Mouse (Mus musculus): ENCODE data around the gene Tmem238. TPM values are rescaled to one million over a fixed set of nuclear protein-coding genes. Genes with fewer than 3 reads are reported as not detected.
A peak's percentile ranks its signal among the peaks of the same experiment; 100 is the strongest.
"Not testable (repeated sequence)": the region's sequence is repeated elsewhere in the genome, so short reads cannot be mapped to it uniquely, and the experiment has no call there.

The Tmem238 gene
- polyA plus RNA-seq (2016; fragmentation: Nextera tagmentation; extraction: Ambion mirVana): 4.6 and 4.8 TPM in 2 replicates

DNA sequence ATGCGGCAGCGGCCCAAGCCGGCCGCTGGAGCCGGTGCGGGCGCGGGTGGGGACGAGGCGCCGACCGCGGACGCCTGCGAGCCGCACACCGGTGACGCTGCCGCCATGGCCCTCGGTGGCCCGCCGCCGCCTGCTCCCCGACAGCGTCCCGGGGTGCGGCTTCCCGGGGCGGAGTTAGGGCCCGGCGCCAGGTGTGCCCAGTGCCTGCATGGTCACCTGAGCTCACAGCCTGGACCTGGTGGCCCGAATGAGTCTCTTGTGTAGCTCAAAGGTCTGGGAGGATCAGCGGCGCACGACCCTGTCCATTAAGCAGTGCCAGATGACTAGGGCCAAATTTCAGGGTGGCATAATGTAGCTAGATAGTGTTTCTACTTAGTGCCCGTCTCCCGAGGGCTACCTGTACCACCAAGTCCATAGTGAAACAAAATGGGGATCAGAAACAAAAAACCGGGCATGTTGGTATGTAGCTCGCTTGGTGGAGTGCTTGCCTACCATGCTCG is at the start of gene Tmem238:
TSS of gene Tmem238 (minus strand) at position 221 of the 500 bp plus-strand sequence.
- Histone ChIP-seq H3K27ac (ENCODE audit: poor library complexity, severe bottlenecking) (0 out of 2 replicates have a peak within 1 kb of the TSS, but pooled peaks have one; percentile 3), H3K9me3 (replicated peaks) (no peaks in the 10 kb centered on the region), H3K4me2 (peak within 1 kb of the TSS; percentile 94), H3K4me1 (replicated peaks) (peaks cover 14% of the 10 kb centered on the region), H3K36me3 (peaks cover 9% of the 10 kb centered on the region), H3K9ac (peak within 1 kb of the TSS; percentile 86), H3K4me3 (peak within 1 kb of the TSS; percentile 63), H3K27me3 (replicated peaks) (peaks cover 16% of the 10 kb centered on the region; the same call in 1 of the 2 replicates)
- peak; percentile 4; the same call in 1 of the 2 replicates for ATAC-seq (ENCODE audit: insufficient number of reproducible peaks, low FRiP score)
- WGBS: 6% methylated on average over 40 of the region's 40 CpGs

DNA sequence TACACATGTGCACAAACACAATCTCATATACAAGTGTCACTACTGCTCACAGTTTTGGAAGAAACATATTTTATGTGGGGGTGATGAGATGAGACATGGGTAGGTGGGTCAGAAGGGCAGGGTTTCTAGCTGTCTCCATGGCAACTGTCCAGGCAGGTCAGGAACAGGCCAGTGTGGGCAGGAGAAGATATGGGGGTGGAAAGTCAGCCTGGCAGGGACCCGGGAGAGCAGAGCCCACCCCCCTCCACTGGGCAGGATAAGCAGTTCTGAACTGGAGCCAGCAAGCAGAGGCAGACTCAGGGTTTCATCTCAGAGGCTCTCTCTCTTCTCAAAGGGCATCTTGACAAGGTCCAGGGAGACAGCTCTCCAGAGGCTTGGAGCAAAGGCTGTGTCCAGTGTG is 48.2 kb upstream of the Tmem238 start:
- WGBS: 21% methylated on average over 1 of the region's 1 CpGs
- H3K4me3 ChIP-seq: no peak overlapping the region
- no peak overlapping the region for H3K9ac ChIP-seq
- H3K27me3 ChIP-seq (replicated peaks): peaks cover 95% of the 10 kb centered on the region
- peaks cover 19% of the 10 kb centered on the region for H3K4me1 ChIP-seq (replicated peaks)
- no peak for ATAC-seq (ENCODE audit: insufficient number of reproducible peaks, low FRiP score)
- H3K4me2 ChIP-seq: no peak overlapping the region
- peaks cover 5% of the 10 kb centered on the region; the same call in 1 of the 2 replicates for H3K9me3 ChIP-seq (replicated peaks)
- H3K27ac ChIP-seq (ENCODE audit: poor library complexity, severe bottlenecking): no peak overlapping the region
- H3K36me3 ChIP-seq: no peaks in the 10 kb centered on the region

DNA sequence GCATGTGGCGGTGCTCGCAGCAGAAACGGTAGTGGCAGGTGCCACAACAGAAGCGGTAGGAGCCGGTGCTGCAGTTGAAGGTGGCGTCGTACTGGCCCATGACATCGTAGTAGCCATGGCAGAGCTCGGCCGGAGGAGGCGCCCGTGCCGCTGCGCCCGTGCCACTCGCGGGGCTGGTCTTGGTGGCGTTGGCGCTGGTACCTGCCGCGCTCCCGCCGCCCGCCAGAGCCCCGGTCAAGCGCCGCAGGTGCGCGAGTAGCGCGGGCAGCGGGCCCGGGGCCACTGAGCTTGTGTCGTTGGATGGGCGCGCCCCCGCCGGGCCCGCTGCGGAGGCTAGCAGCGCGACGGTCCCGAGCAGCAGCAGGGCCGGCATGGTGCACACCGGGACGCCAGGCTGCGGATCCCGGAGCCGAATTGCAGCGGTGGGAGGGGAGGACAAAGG is 46.9 kb upstream of the Tmem238 start:
- ATAC-seq (ENCODE audit: insufficient number of reproducible peaks, low FRiP score): peak; percentile 49
- Histone ChIP-seq H3K4me1 (replicated peaks) (peaks cover 15% of the 10 kb centered on the region), H3K27ac (ENCODE audit: poor library complexity, severe bottlenecking) (no peak overlapping the region), H3K36me3 (no peaks in the 10 kb centered on the region), H3K4me2 (peak overlapping the region; percentile 89), H3K9ac (peak overlapping the region; percentile 62), H3K27me3 (replicated peaks) (peaks cover 91% of the 10 kb centered on the region), H3K4me3 (peak overlapping the region; percentile 53), H3K9me3 (replicated peaks) (peaks cover 5% of the 10 kb centered on the region; the same call in 1 of the 2 replicates)
- 2% methylated on average over 51 of the region's 51 CpGs for WGBS

DNA sequence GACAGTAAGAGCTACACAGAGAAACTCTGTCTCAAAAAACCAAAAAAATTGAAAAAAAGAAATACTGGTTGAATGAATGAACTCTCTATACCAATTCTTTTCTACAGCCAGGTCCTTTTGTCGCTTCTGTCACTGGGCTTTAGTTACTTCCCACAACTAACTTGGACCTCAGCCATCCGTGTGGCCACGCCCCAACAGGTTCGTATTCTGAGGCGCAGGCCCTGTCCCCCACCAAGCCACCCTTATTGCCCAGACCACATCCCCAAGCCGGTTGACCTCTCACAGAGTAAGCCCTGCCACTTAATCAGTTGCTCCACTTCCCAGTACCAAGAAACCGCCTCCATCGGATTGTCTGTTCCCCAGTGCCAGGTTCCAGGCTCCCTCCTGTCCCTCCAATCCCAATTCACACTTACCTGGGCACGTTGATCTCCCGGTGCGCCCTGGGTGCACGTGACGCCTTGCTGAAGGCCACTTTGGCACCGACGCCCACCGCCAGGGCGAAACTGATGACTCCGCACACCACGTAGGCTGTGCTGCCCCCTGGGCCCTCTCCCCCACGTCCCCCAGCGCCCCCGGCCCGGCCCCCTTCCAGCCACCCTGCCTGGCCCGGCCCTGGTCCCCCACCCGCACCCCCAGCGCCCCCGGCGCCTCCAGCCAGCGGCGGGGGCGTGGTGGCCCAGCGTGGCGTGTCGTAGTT is 46.3 kb upstream of the Tmem238 start:
- Histone ChIP-seq H3K9ac (peak overlapping the region; percentile 62), H3K36me3 (no peaks in the 10 kb centered on the region), H3K27me3 (replicated peaks) (peaks cover 91% of the 10 kb centered on the region), H3K4me1 (replicated peaks) (peaks cover 15% of the 10 kb centered on the region), H3K27ac (ENCODE audit: poor library complexity, severe bottlenecking) (no peak overlapping the region), H3K4me2 (peak overlapping the region; percentile 89), H3K9me3 (replicated peaks) (peaks cover 5% of the 10 kb centered on the region; the same call in 1 of the 2 replicates), H3K4me3 (peak overlapping the region; percentile 53)
- WGBS: 6% methylated on average over 34 of the region's 34 CpGs
- peak; percentile 36; the same call in 1 of the 2 replicates for ATAC-seq (ENCODE audit: insufficient number of reproducible peaks, low FRiP score)

DNA sequence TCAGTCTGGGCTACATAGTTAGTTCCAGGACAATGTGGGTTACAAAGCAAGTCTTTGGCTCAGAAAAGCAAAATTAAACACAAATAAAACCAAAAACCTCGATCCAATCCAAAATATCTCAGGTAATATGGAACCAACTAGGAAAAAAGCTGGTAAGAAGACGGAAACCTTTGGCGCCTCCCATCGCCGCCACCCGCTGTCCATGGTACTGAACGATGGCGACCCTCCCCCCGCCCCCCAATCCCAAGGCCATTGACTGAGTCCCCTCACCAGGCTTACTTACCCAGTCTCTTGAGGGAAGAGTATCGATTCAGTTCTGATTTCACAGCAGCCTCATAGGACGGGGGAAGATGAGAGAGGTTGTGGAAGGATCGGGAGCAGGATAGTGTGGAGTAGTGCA is 41.0 kb upstream of the Tmem238 start:
- Histone ChIP-seq H3K9ac (no peak overlapping the region), H3K27me3 (replicated peaks) (peaks cover 61% of the 10 kb centered on the region), H3K4me2 (no peak overlapping the region), H3K4me3 (no peak overlapping the region), H3K27ac (ENCODE audit: poor library complexity, severe bottlenecking) (no peak overlapping the region), H3K36me3 (no peaks in the 10 kb centered on the region), H3K9me3 (replicated peaks) (no peaks in the 10 kb centered on the region), H3K4me1 (replicated peaks) (no peaks in the 10 kb centered on the region)
- ATAC-seq (ENCODE audit: insufficient number of reproducible peaks, low FRiP score): no peak
- 3% methylated on average over 12 of the region's 12 CpGs for WGBS

DNA sequence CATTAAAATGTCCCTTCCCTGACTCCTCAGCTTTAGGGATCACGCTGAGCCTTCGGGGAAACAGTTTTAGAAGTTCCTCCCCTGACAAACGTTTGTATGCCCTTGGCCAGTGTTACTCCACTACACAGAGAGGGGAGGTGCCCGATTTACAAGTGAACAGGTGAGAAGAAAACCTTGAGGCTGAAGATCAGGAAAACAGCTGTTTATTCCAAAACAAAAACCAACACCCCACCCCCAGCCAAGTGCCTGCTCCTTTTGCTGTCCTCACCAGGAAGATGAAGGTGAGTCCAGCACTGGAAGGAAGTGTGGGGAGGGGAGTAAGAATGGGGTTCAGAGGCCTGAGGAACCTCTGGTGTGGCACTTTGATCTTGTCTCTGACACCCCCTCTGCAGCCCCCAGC is 35.9 kb upstream of the Tmem238 start:
- H3K9ac ChIP-seq: no peak overlapping the region
- 46% methylated on average over 4 of the region's 4 CpGs for WGBS
- no peaks in the 10 kb centered on the region for H3K36me3 ChIP-seq
- peaks cover 16% of the 10 kb centered on the region; the same call in 1 of the 2 replicates for H3K4me1 ChIP-seq (replicated peaks)
- no peaks in the 10 kb centered on the region for H3K9me3 ChIP-seq (replicated peaks)
- H3K27me3 ChIP-seq (replicated peaks): peaks cover 17% of the 10 kb centered on the region
- ATAC-seq (ENCODE audit: insufficient number of reproducible peaks, low FRiP score): no peak
- no peak overlapping the region for H3K4me2 ChIP-seq
- H3K27ac ChIP-seq (ENCODE audit: poor library complexity, severe bottlenecking): no peak overlapping the region
- no peak overlapping the region for H3K4me3 ChIP-seq

DNA sequence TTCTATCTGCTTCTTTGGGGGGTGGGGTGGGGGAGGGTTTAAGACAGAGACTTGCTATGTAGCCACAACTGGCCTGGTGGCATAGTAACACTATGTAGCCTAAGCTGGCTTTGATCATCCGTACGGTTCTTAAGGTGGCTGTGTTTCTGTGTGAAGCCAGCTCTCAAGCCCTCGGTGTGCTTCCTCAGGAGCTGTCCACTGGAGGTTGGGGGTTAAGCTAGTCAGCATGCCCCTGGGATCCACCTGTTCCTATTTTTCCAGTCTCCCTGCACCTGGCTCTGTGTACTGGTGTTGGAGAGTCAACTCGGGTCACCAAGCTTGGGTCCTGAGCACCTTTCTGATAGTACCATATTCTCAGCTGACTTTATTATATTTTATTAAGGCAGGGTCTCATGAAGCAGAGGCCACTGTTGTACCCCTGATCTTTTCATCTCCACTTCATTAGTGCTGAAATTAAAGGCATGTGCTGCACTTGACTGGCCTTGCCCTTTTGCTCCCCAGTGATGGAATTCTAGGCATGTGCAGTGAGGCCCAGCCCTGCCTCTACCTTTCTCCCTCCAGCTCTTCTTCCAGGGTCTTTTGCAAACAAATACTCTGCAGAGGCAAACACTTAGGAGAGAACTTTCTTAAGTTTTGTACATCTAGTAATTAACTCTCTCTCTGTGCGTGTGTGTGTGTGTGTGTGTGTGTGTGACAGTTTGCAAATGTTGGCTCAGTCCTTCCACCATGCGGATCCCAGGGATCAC is 32.9 kb upstream of the Tmem238 start:
- Histone ChIP-seq H3K9ac (no peak overlapping the region), H3K27ac (ENCODE audit: poor library complexity, severe bottlenecking) (no peak overlapping the region), H3K9me3 (replicated peaks) (no peaks in the 10 kb centered on the region), H3K27me3 (replicated peaks) (peaks cover 3% of the 10 kb centered on the region; the same call in 1 of the 2 replicates), H3K36me3 (no peaks in the 10 kb centered on the region), H3K4me3 (no peak overlapping the region), H3K4me2 (no peak overlapping the region), H3K4me1 (replicated peaks) (peaks cover 16% of the 10 kb centered on the region; the same call in 1 of the 2 replicates)
- WGBS: 62% methylated on average over 6 of the region's 6 CpGs
- ATAC-seq (ENCODE audit: insufficient number of reproducible peaks, low FRiP score): no peak

DNA sequence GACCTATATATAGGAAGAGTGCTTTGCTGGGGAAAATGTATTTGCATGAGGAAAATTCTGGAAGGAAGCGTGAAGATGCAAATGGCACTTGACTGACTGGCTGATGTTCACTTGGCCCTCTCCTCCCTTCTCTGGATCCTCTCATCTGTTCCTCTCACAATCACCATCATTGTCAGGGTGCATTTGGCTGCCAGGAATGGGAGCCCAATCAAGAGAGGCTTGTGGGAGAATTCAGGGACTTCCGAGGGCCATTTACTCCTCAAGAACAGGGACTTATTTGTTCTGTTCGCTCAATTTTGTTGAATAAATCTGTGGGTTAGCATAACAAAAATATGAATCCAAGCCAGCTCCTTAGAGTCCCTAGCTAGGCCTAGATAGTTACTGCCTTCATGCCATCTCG is 32.2 kb upstream of the Tmem238 start:
- 79% methylated on average over 4 of the region's 4 CpGs for WGBS
- Histone ChIP-seq H3K9ac (no peak overlapping the region), H3K9me3 (replicated peaks) (no peaks in the 10 kb centered on the region), H3K27me3 (replicated peaks) (peaks cover 3% of the 10 kb centered on the region; the same call in 1 of the 2 replicates), H3K4me2 (no peak overlapping the region), H3K4me1 (replicated peaks) (peaks cover 16% of the 10 kb centered on the region; the same call in 1 of the 2 replicates), H3K27ac (ENCODE audit: poor library complexity, severe bottlenecking) (no peak overlapping the region), H3K36me3 (no peaks in the 10 kb centered on the region), H3K4me3 (no peak overlapping the region)
- ATAC-seq (ENCODE audit: insufficient number of reproducible peaks, low FRiP score): no peak

DNA sequence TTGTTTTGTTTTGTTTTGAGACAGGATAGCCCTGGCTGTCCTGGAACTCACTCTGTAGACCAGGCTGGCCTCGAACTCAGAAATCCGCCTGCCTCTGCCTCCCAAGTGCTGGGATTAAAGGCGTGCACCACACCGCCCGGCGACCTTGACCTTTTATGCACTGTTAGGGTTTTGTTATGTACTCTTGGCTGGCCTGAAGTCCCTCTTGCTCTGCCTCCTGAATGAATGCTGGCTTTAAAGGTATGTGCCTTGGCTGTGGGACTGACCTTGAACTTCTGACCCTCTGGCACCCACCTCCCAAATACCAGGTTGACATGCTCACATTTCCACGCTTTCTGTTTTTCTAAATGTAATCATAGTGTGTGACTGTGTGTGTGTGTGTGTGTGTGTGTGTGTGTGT is 31.5 kb upstream of the Tmem238 start:
- not testable (repeated sequence) for H3K27ac ChIP-seq (ENCODE audit: poor library complexity, severe bottlenecking); H3K9ac ChIP-seq; H3K4me3 ChIP-seq; ATAC-seq (ENCODE audit: insufficient number of reproducible peaks, low FRiP score); H3K4me2 ChIP-seq; H3K9me3 ChIP-seq (replicated peaks); H3K36me3 ChIP-seq; H3K27me3 ChIP-seq (replicated peaks)
- 84% methylated on average over 7 of the region's 7 CpGs for WGBS
- H3K4me1 ChIP-seq (replicated peaks): peaks cover 16% of the 10 kb centered on the region; the same call in 1 of the 2 replicates

DNA sequence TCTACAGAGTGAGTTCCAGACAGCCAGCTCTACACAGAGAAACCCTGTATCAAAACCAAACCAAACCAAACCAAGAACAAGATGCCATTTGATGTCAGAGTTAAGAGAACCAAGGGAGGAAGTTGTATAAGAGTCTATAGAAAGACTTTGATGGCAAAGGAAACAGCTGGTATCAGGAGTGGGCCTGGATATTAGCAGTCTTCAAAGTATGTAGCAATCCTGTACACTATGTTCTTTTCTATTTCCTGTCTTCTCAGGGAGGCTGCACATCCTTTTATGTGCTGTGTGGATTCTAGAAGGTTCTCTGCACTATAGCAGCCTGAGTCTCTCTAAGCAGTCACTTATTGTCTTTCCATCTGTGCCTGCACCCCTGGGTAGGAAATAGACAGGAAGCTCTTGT is 27.1 kb upstream of the Tmem238 start:
- H3K4me2 ChIP-seq: no peak overlapping the region
- H3K36me3 ChIP-seq: no peaks in the 10 kb centered on the region
- no peak for ATAC-seq (ENCODE audit: insufficient number of reproducible peaks, low FRiP score)
- no peak overlapping the region for H3K9ac ChIP-seq
- no peaks in the 10 kb centered on the region for H3K9me3 ChIP-seq (replicated peaks)
- H3K27ac ChIP-seq (ENCODE audit: poor library complexity, severe bottlenecking): no peak overlapping the region
- H3K4me3 ChIP-seq: no peak overlapping the region
- no peaks in the 10 kb centered on the region for H3K27me3 ChIP-seq (replicated peaks)
- H3K4me1 ChIP-seq (replicated peaks): peaks cover 8% of the 10 kb centered on the region
